Mouse (Mus musculus): Measurements from ENCODE around the gene Eva1b.

Gene Eva1b

GRCm38 (mm10) chr4:126147533-126148160 is at the start of gene Eva1b:
TSS of gene Eva1b (plus strand) at chr4:126147744.
- DNase-seq = peak; percentile 25 to 32

- no peak for DNase-seq
Observed at GRCm38 (mm10) chr4:126099365-126099764, 48.2 kb upstream of the Eva1b start.

GRCm38 (mm10) chr4:126100764-126101163 is 46.8 kb upstream of the Eva1b start:
- DNase-seq = no peak

- no peak for DNase-seq
Observed at GRCm38 (mm10) chr4:126102061-126102841, 45.3 kb upstream of the Eva1b start.

- DNase-seq = peak; percentile 46 to 48
Observed at GRCm38 (mm10) chr4:126103057-126103581, 44.4 kb upstream of the Eva1b start.

- peak; percentile 92 to 94 for DNase-seq
Observed at GRCm38 (mm10) chr4:126103590-126104068, 43.9 kb upstream of the Eva1b start, which contains the start of gene Stk40. TSS of gene Stk40 (plus strand) at chr4:126103957.

- DNase-seq = peak; percentile 34 to 35
Observed at GRCm38 (mm10) chr4:126104261-126105075, 43.1 kb upstream of the Eva1b start.

- DNase-seq = no peak
Observed at GRCm38 (mm10) chr4:126105131-126105783, 42.3 kb upstream of the Eva1b start.

- no peak for DNase-seq
Observed at GRCm38 (mm10) chr4:126108061-126108740, 39.3 kb upstream of the Eva1b start.

- DNase-seq = no peak
Observed at GRCm38 (mm10) chr4:126109613-126110373, 37.8 kb upstream of the Eva1b start.

- peak; percentile 76 to 80 for DNase-seq
Observed at GRCm38 (mm10) chr4:126110374-126111152, 37.0 kb upstream of the Eva1b start.

- no peak for DNase-seq
Observed at GRCm38 (mm10) chr4:126111153-126111549, 36.4 kb upstream of the Eva1b start.

GRCm38 (mm10) chr4:126113243-126113642 is 34.3 kb upstream of the Eva1b start:
- no peak for DNase-seq

- DNase-seq = peak; percentile 37 to 60
Observed at GRCm38 (mm10) chr4:126113943-126114342, 33.6 kb upstream of the Eva1b start.

- DNase-seq = no peak
Observed at GRCm38 (mm10) chr4:126115411-126115810, 32.1 kb upstream of the Eva1b start.

- DNase-seq = no peak
Observed at GRCm38 (mm10) chr4:126115871-126116521, 31.5 kb upstream of the Eva1b start.

- DNase-seq = no peak
Observed at GRCm38 (mm10) chr4:126117116-126117515, 30.4 kb upstream of the Eva1b start.

GRCm38 (mm10) chr4:126118651-126119050 is 28.9 kb upstream of the Eva1b start:
- no peak for DNase-seq

- DNase-seq = no peak
Observed at GRCm38 (mm10) chr4:126119051-126119450, 28.5 kb upstream of the Eva1b start.

- no peak for DNase-seq
Observed at GRCm38 (mm10) chr4:126120052-126120451, 27.5 kb upstream of the Eva1b start.
